Comparison of ENCODE assay signal across 19 mouse cellular contexts in the genomic region with DNA sequence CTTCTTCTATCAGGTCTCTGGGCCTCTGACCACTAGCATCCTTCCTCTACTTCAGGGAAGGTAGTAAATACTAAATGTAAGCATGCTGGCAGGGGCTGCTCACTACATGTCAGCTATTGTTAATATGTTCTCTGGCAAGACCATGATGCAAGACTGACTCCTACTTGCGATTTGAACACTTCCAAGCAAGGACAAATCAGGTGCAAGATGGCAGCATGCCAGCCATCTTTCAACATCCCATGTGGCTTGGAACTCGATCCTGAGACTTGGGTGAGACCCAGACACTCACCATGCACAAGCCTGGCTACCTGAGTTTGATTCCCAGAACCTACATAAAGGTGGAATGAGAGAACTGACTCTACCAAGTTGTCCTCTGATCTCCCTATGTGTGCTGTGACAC. TPM values are rescaled to one million over a fixed set of nuclear protein-coding genes. Genes with fewer than 3 reads are reported as not detected.
DNase-seq lines count a peak whose midpoint lies in the region; ATAC-seq and TF ChIP-seq lines count a peak whose summit lies in the region.
"Had no signal": no experiment of that assay in that cellular context is flagged by ENCODE, and none has a peak within 500 bp of the region (broad histone marks: within the 10 kb centered on the region; RNA-seq: fewer than 3 reads in every experiment).

No protein-coding gene starts in this region.

- TF ChIP-seq EP300 in liver, postnatal 0 days (IDR thresholded peaks at IDR 0.05; ENCODE audit: low read depth) = no peak

- H3K4me1 ChIP-seq in heart, embryonic 15.5 days (replicated peaks) = peaks cover 91% of the 10 kb centered on the region
- H3K4me1 ChIP-seq in liver, postnatal 0 days (ENCODE audit: insufficient read depth) = peaks cover 36% of the 10 kb centered on the region
- peaks cover 7% of the 10 kb centered on the region; the same call in 1 of the 2 replicates for H3K4me1 ChIP-seq in liver, embryonic 11.5 days (replicated peaks; ENCODE audit: control insufficient read depth, insufficient read depth, low read length)
- H3K4me1 ChIP-seq: embryonic facial prominence, embryonic 13.5 days; limb, embryonic 12.5 days had no signal

- H3K9ac ChIP-seq in heart, embryonic 15.5 days = no peak overlapping the region
- H3K9ac ChIP-seq in liver, postnatal 0 days (replicated peaks) = no peak overlapping the region
- no peak overlapping the region for H3K9ac ChIP-seq in liver, embryonic 11.5 days (ENCODE audit: low read depth, low read length)
- H3K9ac ChIP-seq: embryonic facial prominence, embryonic 13.5 days; hindbrain, embryonic 13.5 days; limb, embryonic 12.5 days; lung, embryonic 15.5 days; neural tube, embryonic 13.5 days; stomach, embryonic 15.5 days had no signal

- peak; percentile 51 for DNase-seq in cerebellum, adult 11-12 months
- no peak for DNase-seq in cerebellum, postnatal 4 days (ENCODE audit: low spot score in 2 of 2)
- no peak for DNase-seq in heart, adult 8-10 months (ENCODE audit: low spot score)
- peak; percentile 70 for DNase-seq in liver, postnatal 0 days
- DNase-seq in liver, embryonic 11.5 days (ENCODE audit: low spot score) = no peak
- DNase-seq in gonadal fat pad, adult 2 months (ENCODE audit: low read depth) = peak; percentile 80
- DNase-seq in layer of hippocampus, adult 18-20 months (ENCODE audit: low spot score in 2 of 2) = no peak
- DNase-seq: adrenal gland, postnatal 25 days; gastrocnemius, postnatal 10 days; spleen, adult 18-20 months had no signal

- WGBS in heart, embryonic 15.5 days = 17% methylated on average over 2 of the region's 2 CpGs
- 56% methylated on average over 2 of the region's 2 CpGs for WGBS in liver, postnatal 0 days (ENCODE audit: insufficient replicate concordance)
- 83% methylated on average over 2 of the region's 2 CpGs for WGBS in liver, embryonic 11.5 days

- H3K4me3 ChIP-seq in heart, embryonic 15.5 days = no peak overlapping the region
- H3K4me3 ChIP-seq in liver, postnatal 0 days (ENCODE audit: low read depth, low read length) = no peak overlapping the region
- no peak overlapping the region for H3K4me3 ChIP-seq in liver, embryonic 11.5 days (ENCODE audit: low read depth, low read length)
- H3K4me3 ChIP-seq: embryonic facial prominence, embryonic 13.5 days; hindbrain, embryonic 13.5 days; limb, embryonic 12.5 days; lung, embryonic 15.5 days; midbrain, embryonic 10.5 days; neural tube, embryonic 13.5 days; stomach, embryonic 15.5 days had no signal

- H3K4me2 ChIP-seq in heart, embryonic 15.5 days = no peak overlapping the region
- no peak overlapping the region for H3K4me2 ChIP-seq in liver, postnatal 0 days (ENCODE audit: low read depth, low read length)
- H3K4me2 ChIP-seq in liver, embryonic 11.5 days = no peak overlapping the region
- H3K4me2 ChIP-seq: embryonic facial prominence, embryonic 13.5 days; heart, embryonic 11.5 days; hindbrain, embryonic 13.5 days; limb, embryonic 12.5 days; lung, embryonic 15.5 days; neural tube, embryonic 13.5 days; stomach, embryonic 15.5 days had no signal

- no peak for ATAC-seq in heart, embryonic 15.5 days (replicated peaks; ENCODE audit: insufficient number of reproducible peaks, insufficient read depth, low FRiP score, low read depth)
- ATAC-seq in liver, postnatal 0 days = peak; percentile 46
- ATAC-seq in liver, embryonic 11.5 days (replicated peaks; ENCODE audit: low FRiP score) = no peak

- H3K36me3 ChIP-seq in heart, embryonic 15.5 days = peaks cover 59% of the 10 kb centered on the region
- peaks cover 83% of the 10 kb centered on the region for H3K36me3 ChIP-seq in liver, postnatal 0 days (replicated peaks; ENCODE audit: insufficient read depth, low read length)
- peaks cover 61% of the 10 kb centered on the region for H3K36me3 ChIP-seq in liver, embryonic 11.5 days (ENCODE audit: control insufficient read depth, insufficient read depth, low read length)

- H3K27me3 ChIP-seq in heart, embryonic 15.5 days = no peaks in the 10 kb centered on the region
- H3K27me3 ChIP-seq in liver, postnatal 0 days (ENCODE audit: insufficient read depth, low read length) = no peaks in the 10 kb centered on the region
- H3K27me3 ChIP-seq in liver, embryonic 11.5 days (replicated peaks; ENCODE audit: control insufficient read depth, insufficient read depth, low read length) = no peaks in the 10 kb centered on the region
- H3K27me3 ChIP-seq: embryonic facial prominence, embryonic 13.5 days; hindbrain, embryonic 13.5 days; limb, embryonic 12.5 days; lung, embryonic 15.5 days; neural tube, embryonic 13.5 days; stomach, embryonic 15.5 days had no signal

- no peak for TF ChIP-seq CTCF in liver, postnatal 0 days (IDR thresholded peaks at IDR 0.05; ENCODE audit: low read depth)

- peak overlapping the region; percentile 78 for H3K27ac ChIP-seq in heart, embryonic 15.5 days
- no peak overlapping the region for H3K27ac ChIP-seq in liver, postnatal 0 days (ENCODE audit: low read depth)
- H3K27ac ChIP-seq in liver, embryonic 11.5 days (ENCODE audit: low read depth, low read length) = no peak overlapping the region
- H3K27ac ChIP-seq: embryonic facial prominence, embryonic 13.5 days; hindbrain, embryonic 13.5 days; limb, embryonic 12.5 days; lung, embryonic 15.5 days; midbrain, embryonic 10.5 days; neural tube, embryonic 13.5 days; stomach, embryonic 15.5 days had no signal

- H3K9me3 ChIP-seq in heart, embryonic 15.5 days (replicated peaks) = no peaks in the 10 kb centered on the region
- H3K9me3 ChIP-seq in liver, postnatal 0 days (ENCODE audit: low read length) = no peaks in the 10 kb centered on the region
- H3K9me3 ChIP-seq in liver, embryonic 11.5 days (ENCODE audit: control insufficient read depth, low read length) = no peaks in the 10 kb centered on the region
- H3K9me3 ChIP-seq: embryonic facial prominence, embryonic 13.5 days; hindbrain, embryonic 13.5 days; limb, embryonic 12.5 days; lung, embryonic 15.5 days; midbrain, embryonic 10.5 days; neural tube, embryonic 13.5 days; stomach, embryonic 15.5 days had no signal

RNA-seq across cellular contexts. Expression of a gene that starts 16.2 kb away (rescaled TPM):
- polyA plus RNA-seq in heart, embryonic 15.5 days (2015; fragmentation: Nextera tagmentation; extraction: Ambion mirVana) = 3,799 and 4,649 TPM in 2 replicates
- total RNA-seq in heart, adult 8-10 months (2022) = 1,000 to 10,000 TPM; 5,856 to 6,611 (median 6,322) TPM
- 3.9 and 8.4 TPM in 2 replicates for polyA plus RNA-seq in liver, postnatal 0 days (2015; fragmentation: Nextera tagmentation; extraction: Ambion mirVana)
- polyA plus RNA-seq in liver, embryonic 11.5 days (2014; fragmentation: Nextera tagmentation; extraction: Ambion mirVana) = 17.6 and 39.0 TPM in 2 replicates
- polyA plus RNA-seq in gonadal fat pad, adult 2 months (2012; rRNA removed) = 0.25 and 1.0 TPM in 2 replicates
- total RNA-seq in layer of hippocampus, adult 18-20 months (2021) = 1 to 10 TPM; 2.0 to 3.5 TPM

RNA-seq across cellular contexts. Expression of a gene that starts 23.5 kb away (rescaled TPM):
- polyA plus RNA-seq in heart, embryonic 15.5 days (2015; fragmentation: Nextera tagmentation; extraction: Ambion mirVana) = 43.7 and 46.8 TPM in 2 replicates
- total RNA-seq in heart, adult 8-10 months (2022) = 10 to 100 TPM; 50.1 to 64.3 (median 57.1) TPM
- polyA plus RNA-seq in liver, postnatal 0 days (2015; fragmentation: Nextera tagmentation; extraction: Ambion mirVana) = 34.7 and 42.5 TPM in 2 replicates
- 25.3 and 39.9 TPM in 2 replicates for polyA plus RNA-seq in liver, embryonic 11.5 days (2014; fragmentation: Nextera tagmentation; extraction: Ambion mirVana)
- 74.0 and 97.3 TPM in 2 replicates for polyA plus RNA-seq in gonadal fat pad, adult 2 months (2012; rRNA removed)
- 10 to 100 TPM; 15.6 to 16.2 TPM for total RNA-seq in layer of hippocampus, adult 18-20 months (2021)

RNA-seq across cellular contexts. Expression of a gene that starts 24.8 kb away (rescaled TPM):
- 287 and 381 TPM in 2 replicates for polyA plus RNA-seq in heart, embryonic 15.5 days (2015; fragmentation: Nextera tagmentation; extraction: Ambion mirVana)
- 100 to 1,000 TPM; 129 to 142 (median 131) TPM for total RNA-seq in heart, adult 8-10 months (2022)
- 51.1 and 65.0 TPM in 2 replicates for polyA plus RNA-seq in liver, postnatal 0 days (2015; fragmentation: Nextera tagmentation; extraction: Ambion mirVana)
- 228 and 245 TPM in 2 replicates for polyA plus RNA-seq in liver, embryonic 11.5 days (2014; fragmentation: Nextera tagmentation; extraction: Ambion mirVana)
- polyA plus RNA-seq in gonadal fat pad, adult 2 months (2012; rRNA removed) = 323 and 342 TPM in 2 replicates
- 100 to 1,000 TPM; 434 to 437 TPM for total RNA-seq in layer of hippocampus, adult 18-20 months (2021)

RNA-seq across cellular contexts. Expression of a gene that starts 25.7 kb away (rescaled TPM):
- 0.60 and 0.83 TPM in 2 replicates for polyA plus RNA-seq in heart, embryonic 15.5 days (2015; fragmentation: Nextera tagmentation; extraction: Ambion mirVana)
- total RNA-seq in heart, adult 8-10 months (2022) = 10 to 100 TPM; 12.3 to 14.2 (median 13.2) TPM
- polyA plus RNA-seq in liver, postnatal 0 days (2015; fragmentation: Nextera tagmentation; extraction: Ambion mirVana) = 0.04 and 0.06 TPM in 2 replicates
- polyA plus RNA-seq in liver, embryonic 11.5 days (2014; fragmentation: Nextera tagmentation; extraction: Ambion mirVana) = 0.10 TPM in 1 of 2 replicates, not detected in the other
- 11.8 and 13.5 TPM in 2 replicates for polyA plus RNA-seq in gonadal fat pad, adult 2 months (2012; rRNA removed)
- total RNA-seq in layer of hippocampus, adult 18-20 months (2021) = 1 to 10 TPM; 5.2 to 5.7 TPM

RNA-seq across cellular contexts. Expression of a gene that starts 59.2 kb away (rescaled TPM):
- 7.9 and 8.3 TPM in 2 replicates for polyA plus RNA-seq in heart, embryonic 15.5 days (2015; fragmentation: Nextera tagmentation; extraction: Ambion mirVana)
- 1 to 10 TPM; 3.2 to 5.2 (median 4.2) TPM for total RNA-seq in heart, adult 8-10 months (2022)
- 7.3 and 8.3 TPM in 2 replicates for polyA plus RNA-seq in liver, postnatal 0 days (2015; fragmentation: Nextera tagmentation; extraction: Ambion mirVana)
- 14.9 and 15.0 TPM in 2 replicates for polyA plus RNA-seq in liver, embryonic 11.5 days (2014; fragmentation: Nextera tagmentation; extraction: Ambion mirVana)
- polyA plus RNA-seq in gonadal fat pad, adult 2 months (2012; rRNA removed) = 9.9 and 13.5 TPM in 2 replicates
- total RNA-seq in layer of hippocampus, adult 18-20 months (2021) = 1 to 10 TPM; 3.7 to 3.8 TPM

Comparison
In these comparisons a context has a peak if more than half of its experiments do, and no peak if none do; other contexts are left out.
1. DNase-seq: peak in cerebellum, adult 11-12 months (single experiment), liver, postnatal 0 days (single experiment) and gonadal fat pad, adult 2 months (single experiment); none in cerebellum, postnatal 4 days (0 of 2), heart, adult 8-10 months (single experiment), liver, embryonic 11.5 days (single experiment) and layer of hippocampus, adult 18-20 months (0 of 2).
2. RNA of a gene that starts 16.2 kb away (polyA plus RNA-seq): 3,799 to 4,649 TPM in heart, embryonic 15.5 days; 17.6 to 39.0 TPM in liver, embryonic 11.5 days, 3.9 to 8.4 TPM in liver, postnatal 0 days and 0.25 to 1.0 TPM in gonadal fat pad, adult 2 months; every median in the first group is over 10 times any median in the second.